Mouse (Mus musculus): ENCODE data around the gene Tmem106b. TPM values are rescaled to one million over a fixed set of nuclear protein-coding genes. Genes with fewer than 3 reads are reported as not detected.

Tmem106b gene
- polyA plus RNA-seq, 1 experiment from 2014 or later = 43.3 TPM

DNA sequence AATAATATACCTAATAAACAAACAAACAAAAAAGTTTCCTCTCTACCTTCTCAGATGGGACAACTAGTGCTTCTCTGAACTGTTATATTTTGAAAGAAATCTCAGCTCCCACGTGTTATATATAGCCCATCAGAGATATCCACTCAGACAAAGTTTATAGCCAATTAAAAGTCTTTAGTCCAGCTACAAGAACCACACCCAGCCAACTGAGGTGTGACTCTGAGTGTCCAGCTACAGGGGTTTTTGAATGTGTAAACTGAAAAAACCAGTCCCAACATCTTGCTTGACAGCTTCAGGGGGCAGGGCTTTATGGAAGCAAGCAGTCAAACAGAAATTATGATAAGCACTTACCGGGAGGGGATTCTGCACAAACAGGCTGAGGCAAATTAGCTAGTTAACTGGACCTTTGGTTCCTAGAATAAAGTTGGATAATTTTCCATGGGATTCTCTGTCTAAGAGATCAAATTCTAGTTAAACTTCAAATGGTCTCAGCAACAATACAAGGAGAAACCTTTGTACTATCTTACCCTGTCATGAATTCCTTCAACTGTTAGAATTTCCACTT is 6.8 kb upstream of the Tmem106b start:
- Histone ChIP-seq H3K27me3 (ENCODE audit: control insufficient read depth, insufficient read depth, low read length) (no peaks in the 10 kb centered on the region), H3K36me3 (ENCODE audit: control insufficient read depth, insufficient read depth, low read length) (no peaks in the 10 kb centered on the region), H3K9me3 (ENCODE audit: control insufficient read depth, low read length) (no peaks in the 10 kb centered on the region), H3K27ac (replicated peaks; ENCODE audit: low read depth, low read length) (no peak overlapping the region), H3K9ac (replicated peaks; ENCODE audit: low read length) (no peak overlapping the region), H3K4me2 (ENCODE audit: low read length) (no peak overlapping the region), H3K4me1 (ENCODE audit: control insufficient read depth, insufficient read depth, low read length) (no peaks in the 10 kb centered on the region), H3K4me3 (replicated peaks; ENCODE audit: low read depth, low read length) (no peak overlapping the region)
- 76% methylated on average over 2 of the region's 2 CpGs for WGBS
- ATAC-seq (ENCODE audit: low FRiP score, low TSS enrichment) (no peak), DNase-seq (no peak)

DNA sequence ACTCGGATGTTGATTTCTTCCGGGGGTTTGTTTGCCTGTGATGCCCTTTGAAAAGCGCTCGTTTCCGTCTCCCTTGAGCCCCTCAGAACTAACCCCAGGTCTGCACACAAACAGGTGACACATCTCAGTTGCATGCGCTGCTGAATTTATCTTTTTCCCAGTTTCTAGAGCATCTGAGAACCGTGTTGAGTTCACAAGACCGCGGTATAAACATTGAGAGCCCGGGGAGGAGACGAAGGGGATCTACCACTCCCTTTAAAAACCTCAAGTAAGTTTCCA is 527 bp downstream of the Tmem106b start:
- no peak for DNase-seq
- ATAC-seq (ENCODE audit: low FRiP score, low TSS enrichment) = no peak; the same call in 1 of the 2 replicates
- 1% methylated on average over 11 of the region's 11 CpGs for WGBS

DNA sequence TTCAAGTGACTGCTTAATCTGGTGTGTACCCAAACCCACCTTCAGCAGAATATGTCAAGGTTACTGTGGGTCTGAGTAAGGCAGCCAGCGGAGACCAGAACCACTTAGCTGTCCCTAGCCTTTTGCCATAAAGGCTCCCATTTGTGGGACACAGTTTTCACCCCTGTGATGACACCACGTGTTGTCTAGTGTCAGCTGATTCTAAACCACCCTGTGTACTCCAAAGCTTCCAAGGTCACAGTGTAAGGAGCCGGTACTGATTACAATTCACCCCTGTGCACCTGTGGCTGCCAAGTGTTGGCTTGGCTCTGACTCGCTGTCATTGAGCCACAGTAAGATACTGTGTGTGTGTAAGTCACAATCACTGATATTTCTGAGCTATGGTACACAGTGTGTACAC is 926 bp downstream of the Tmem106b start:
- WGBS = 48% methylated on average over 4 of the region's 4 CpGs
- H3K4me1 ChIP-seq (ENCODE audit: control insufficient read depth, insufficient read depth, low read length) = peaks cover 4% of the 10 kb centered on the region; the same call in 1 of the 2 replicates
- peak overlapping the region; percentile 75 for H3K4me2 ChIP-seq (ENCODE audit: low read length)
- peak overlapping the region; percentile 98 for H3K4me3 ChIP-seq (replicated peaks; ENCODE audit: low read depth, low read length)
- ATAC-seq (ENCODE audit: low FRiP score, low TSS enrichment) (0 out of 2 replicates have a peak, but pooled peaks have one; percentile 1), DNase-seq (peak; percentile 24)
- H3K36me3 ChIP-seq (ENCODE audit: control insufficient read depth, insufficient read depth, low read length) = peaks cover 32% of the 10 kb centered on the region
- H3K27me3 ChIP-seq (ENCODE audit: control insufficient read depth, insufficient read depth, low read length) = no peaks in the 10 kb centered on the region
- H3K9me3 ChIP-seq (ENCODE audit: control insufficient read depth, low read length) = no peaks in the 10 kb centered on the region
- H3K9ac ChIP-seq (replicated peaks; ENCODE audit: low read length) = peak overlapping the region; percentile 90
- no peak overlapping the region; the same call in 1 of the 2 replicates for H3K27ac ChIP-seq (replicated peaks; ENCODE audit: low read depth, low read length)

More for the DNA sequence above, 527 bp downstream of the Tmem106b start:
- no peaks in the 10 kb centered on the region for H3K27me3 ChIP-seq (ENCODE audit: control insufficient read depth, insufficient read depth, low read length)
- peak overlapping the region; percentile 83 for H3K27ac ChIP-seq (replicated peaks; ENCODE audit: low read depth, low read length)
- H3K4me2 ChIP-seq (ENCODE audit: low read length) = peak overlapping the region; percentile 75
- H3K9ac ChIP-seq (replicated peaks; ENCODE audit: low read length) = peak overlapping the region; percentile 90
- H3K4me1 ChIP-seq (ENCODE audit: control insufficient read depth, insufficient read depth, low read length) = peaks cover 4% of the 10 kb centered on the region; the same call in 1 of the 2 replicates
- peak overlapping the region; percentile 98 for H3K4me3 ChIP-seq (replicated peaks; ENCODE audit: low read depth, low read length)
- H3K9me3 ChIP-seq (ENCODE audit: control insufficient read depth, low read length) = no peaks in the 10 kb centered on the region
- peaks cover 28% of the 10 kb centered on the region for H3K36me3 ChIP-seq (ENCODE audit: control insufficient read depth, insufficient read depth, low read length)

DNA sequence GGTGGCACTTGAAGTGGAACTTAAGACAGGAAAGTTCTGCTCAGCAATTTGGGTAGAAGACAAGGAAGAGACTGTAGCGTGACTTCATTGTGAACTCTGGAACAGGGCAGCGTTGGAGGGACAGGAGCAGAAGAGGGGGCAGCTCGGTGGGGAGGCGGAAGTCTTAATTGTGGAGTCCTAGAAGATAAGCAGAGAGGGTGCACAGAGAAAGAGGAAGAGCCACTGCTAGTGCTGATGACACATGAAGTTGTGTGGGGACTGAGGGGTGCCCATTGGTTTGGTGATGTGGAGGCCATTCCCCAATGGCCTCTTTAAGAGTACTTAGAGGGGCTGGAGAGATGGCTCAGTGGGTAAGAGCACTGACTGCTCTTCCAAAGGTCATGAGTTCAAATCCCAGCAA is 3.5 kb downstream of the Tmem106b start:
- Histone ChIP-seq H3K4me3 (replicated peaks; ENCODE audit: low read depth, low read length) (no peak overlapping the region), H3K4me2 (ENCODE audit: low read length) (no peak overlapping the region), H3K27ac (replicated peaks; ENCODE audit: low read depth, low read length) (no peak overlapping the region), H3K9ac (replicated peaks; ENCODE audit: low read length) (no peak overlapping the region), H3K9me3 (ENCODE audit: control insufficient read depth, low read length) (no peaks in the 10 kb centered on the region), H3K27me3 (ENCODE audit: control insufficient read depth, insufficient read depth, low read length) (no peaks in the 10 kb centered on the region), H3K4me1 (ENCODE audit: control insufficient read depth, insufficient read depth, low read length) (peaks cover 4% of the 10 kb centered on the region; the same call in 1 of the 2 replicates), H3K36me3 (ENCODE audit: control insufficient read depth, insufficient read depth, low read length) (peaks cover 49% of the 10 kb centered on the region)
- DNase-seq = no peak
- ATAC-seq (ENCODE audit: low FRiP score, low TSS enrichment) = no peak
- WGBS = 98% methylated on average over 4 of the region's 4 CpGs

DNA sequence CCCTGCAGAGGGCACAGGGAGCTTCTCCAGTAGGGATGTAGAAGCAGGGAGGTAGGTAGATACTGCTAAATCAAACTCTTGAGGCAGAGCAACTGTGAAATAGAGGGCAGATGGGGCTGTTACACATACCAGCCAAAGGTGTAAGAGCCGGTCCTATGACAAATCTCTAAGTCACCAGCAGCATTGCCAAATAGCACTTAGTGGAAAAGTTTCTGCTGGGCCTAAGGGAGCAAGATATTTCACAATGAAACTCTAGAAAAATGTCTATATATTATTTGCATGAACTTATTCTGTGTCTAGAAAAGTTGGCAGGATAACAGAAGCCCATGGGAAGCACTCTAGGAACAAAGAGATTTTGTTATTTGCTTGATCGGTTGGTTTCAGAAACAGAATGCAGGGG is 4.3 kb downstream of the Tmem106b start:
- Histone ChIP-seq H3K4me3 (replicated peaks; ENCODE audit: low read depth, low read length) (no peak overlapping the region), H3K27ac (replicated peaks; ENCODE audit: low read depth, low read length) (no peak overlapping the region), H3K9ac (replicated peaks; ENCODE audit: low read length) (no peak overlapping the region), H3K36me3 (ENCODE audit: control insufficient read depth, insufficient read depth, low read length) (peaks cover 57% of the 10 kb centered on the region), H3K9me3 (ENCODE audit: control insufficient read depth, low read length) (no peaks in the 10 kb centered on the region), H3K27me3 (ENCODE audit: control insufficient read depth, insufficient read depth, low read length) (no peaks in the 10 kb centered on the region), H3K4me2 (ENCODE audit: low read length) (no peak overlapping the region), H3K4me1 (ENCODE audit: control insufficient read depth, insufficient read depth, low read length) (peaks cover 4% of the 10 kb centered on the region; the same call in 1 of the 2 replicates)
- 86% methylated on average over 2 of the region's 2 CpGs for WGBS
- ATAC-seq (ENCODE audit: low FRiP score, low TSS enrichment) (no peak), DNase-seq (no peak)

DNA sequence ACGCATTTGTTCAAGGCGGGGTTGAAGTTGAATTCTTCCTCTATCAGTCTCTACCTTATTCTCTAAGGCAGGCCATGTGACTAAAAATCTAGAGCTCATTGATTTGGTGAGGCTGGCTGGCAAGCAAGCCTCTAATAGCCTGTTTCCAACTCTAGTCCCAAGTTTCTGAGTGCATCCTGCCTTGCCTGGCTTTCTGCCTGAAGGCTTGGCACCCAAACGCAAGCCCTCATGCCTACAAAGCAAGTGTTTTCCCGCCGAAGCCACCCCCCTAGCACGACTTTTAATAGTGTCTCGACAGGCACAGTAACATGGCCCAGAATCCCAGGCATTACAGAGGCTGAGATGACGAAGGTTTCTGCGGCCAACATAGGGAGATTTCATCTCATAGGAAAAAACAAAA is 13.3 kb downstream of the Tmem106b start:
- Histone ChIP-seq H3K9me3 (ENCODE audit: control insufficient read depth, low read length) (no peaks in the 10 kb centered on the region), H3K9ac (replicated peaks; ENCODE audit: low read length) (no peak overlapping the region), H3K4me1 (ENCODE audit: control insufficient read depth, insufficient read depth, low read length) (no peaks in the 10 kb centered on the region), H3K4me2 (ENCODE audit: low read length) (no peak overlapping the region), H3K36me3 (ENCODE audit: control insufficient read depth, insufficient read depth, low read length) (peaks cover 69% of the 10 kb centered on the region), H3K27me3 (ENCODE audit: control insufficient read depth, insufficient read depth, low read length) (no peaks in the 10 kb centered on the region), H3K27ac (replicated peaks; ENCODE audit: low read depth, low read length) (no peak overlapping the region), H3K4me3 (replicated peaks; ENCODE audit: low read depth, low read length) (no peak overlapping the region)
- DNase-seq (peak; percentile 8), ATAC-seq (ENCODE audit: low FRiP score, low TSS enrichment) (no peak)
- whole genome bisulfite sequencing = 92% methylated on average over 9 of the region's 9 CpGs

DNA sequence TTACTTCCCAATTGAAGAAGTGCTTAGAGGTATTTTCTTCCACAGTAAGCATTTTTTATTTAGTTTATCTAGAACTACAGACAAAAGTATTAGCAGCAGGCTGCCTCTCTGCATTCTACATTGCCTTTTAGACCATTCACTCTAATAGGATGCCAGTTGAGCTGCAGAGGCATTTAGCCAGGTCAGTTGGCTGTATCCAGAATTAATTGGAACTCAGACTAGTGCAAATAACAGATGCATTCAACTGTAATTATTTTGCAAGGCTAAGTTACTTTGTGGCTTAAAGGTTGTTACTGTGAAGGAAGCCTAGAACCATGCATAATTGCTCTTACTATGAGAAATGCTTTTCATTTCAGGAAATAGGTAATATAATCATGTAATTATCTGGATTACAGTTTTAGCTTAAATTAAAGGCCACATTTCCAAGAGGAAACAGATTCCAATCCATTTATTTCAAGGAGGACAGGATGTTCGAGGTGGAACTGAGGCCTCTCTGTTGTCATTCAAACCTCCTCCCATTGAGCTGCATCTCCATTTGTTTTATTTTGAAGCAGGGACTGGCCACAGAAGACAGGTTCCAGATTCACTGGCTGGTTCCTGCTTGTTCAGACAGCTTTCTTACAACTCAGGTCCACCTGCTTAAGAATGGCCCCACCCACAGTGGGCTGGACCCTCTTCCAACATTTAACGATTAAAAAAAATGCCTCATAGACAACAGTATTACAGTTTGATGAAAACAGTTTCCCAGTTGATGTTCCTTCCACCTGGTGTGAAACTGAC is 27.3 kb downstream of the Tmem106b start:
- no peak overlapping the region for H3K4me3 ChIP-seq (replicated peaks; ENCODE audit: low read depth, low read length)
- H3K27me3 ChIP-seq (ENCODE audit: control insufficient read depth, insufficient read depth, low read length) = no peaks in the 10 kb centered on the region
- no peaks in the 10 kb centered on the region for H3K9me3 ChIP-seq (ENCODE audit: control insufficient read depth, low read length)
- DNase-seq (no peak), ATAC-seq (ENCODE audit: low FRiP score, low TSS enrichment) (no peak)
- H3K27ac ChIP-seq (replicated peaks; ENCODE audit: low read depth, low read length) = no peak overlapping the region
- WGBS = 89% methylated on average over 2 of the region's 2 CpGs
- H3K4me2 ChIP-seq (ENCODE audit: low read length) = no peak overlapping the region
- H3K9ac ChIP-seq (replicated peaks; ENCODE audit: low read length) = no peak overlapping the region
- no peaks in the 10 kb centered on the region for H3K36me3 ChIP-seq (ENCODE audit: control insufficient read depth, insufficient read depth, low read length)
- no peaks in the 10 kb centered on the region for H3K4me1 ChIP-seq (ENCODE audit: control insufficient read depth, insufficient read depth, low read length)

DNA sequence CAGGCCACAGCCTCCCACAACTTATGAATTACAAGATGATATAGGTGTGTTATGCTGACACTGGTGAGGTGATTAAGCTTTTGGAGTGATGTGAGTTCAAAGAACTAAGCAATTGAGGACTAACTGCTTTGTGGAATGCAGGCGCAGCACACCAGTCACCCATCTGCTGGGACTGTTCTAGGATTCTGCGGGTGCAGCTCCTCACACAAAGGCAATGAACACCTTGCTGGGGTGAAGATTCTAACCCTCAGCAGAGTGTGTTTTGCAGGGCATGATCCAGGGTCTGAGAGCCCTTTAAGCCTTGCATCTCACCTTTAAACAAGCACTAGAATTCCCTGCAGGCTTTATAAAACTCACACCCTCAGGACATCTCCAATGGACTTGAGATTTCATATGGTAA is 30.6 kb downstream of the Tmem106b start:
- no peak overlapping the region for H3K9ac ChIP-seq (replicated peaks; ENCODE audit: low read length)
- DNase-seq (no peak), ATAC-seq (ENCODE audit: low FRiP score, low TSS enrichment) (no peak)
- no peak overlapping the region for H3K27ac ChIP-seq (replicated peaks; ENCODE audit: low read depth, low read length)
- H3K4me3 ChIP-seq (replicated peaks; ENCODE audit: low read depth, low read length) = no peak overlapping the region
- H3K9me3 ChIP-seq (ENCODE audit: control insufficient read depth, low read length) = no peaks in the 10 kb centered on the region
- no peak overlapping the region for H3K4me2 ChIP-seq (ENCODE audit: low read length)
- no peaks in the 10 kb centered on the region for H3K36me3 ChIP-seq (ENCODE audit: control insufficient read depth, insufficient read depth, low read length)
- H3K27me3 ChIP-seq (ENCODE audit: control insufficient read depth, insufficient read depth, low read length) = no peaks in the 10 kb centered on the region
- no peaks in the 10 kb centered on the region for H3K4me1 ChIP-seq (ENCODE audit: control insufficient read depth, insufficient read depth, low read length)
- WGBS = 89% methylated on average over 2 of the region's 2 CpGs

DNA sequence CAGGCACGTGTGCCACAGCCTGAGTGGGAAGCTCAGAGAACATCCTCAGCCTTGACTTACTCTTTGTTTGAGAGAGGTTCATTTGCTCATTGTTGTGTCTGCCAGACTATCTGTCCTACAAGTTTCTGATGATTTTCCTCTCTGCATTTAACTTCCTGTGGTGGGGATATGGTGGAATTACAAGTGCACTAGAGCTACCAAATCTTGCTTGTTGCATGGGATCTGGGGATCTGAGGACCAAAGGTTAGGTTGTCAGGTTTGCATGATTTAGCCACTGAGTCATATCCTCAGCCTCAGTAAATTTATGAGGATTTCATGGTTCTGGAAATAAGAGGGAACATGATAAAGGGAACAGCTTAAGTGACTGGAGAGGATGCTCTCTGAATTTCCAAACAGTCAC is 39.1 kb downstream of the Tmem106b start:
- Histone ChIP-seq H3K27ac (replicated peaks; ENCODE audit: low read depth, low read length) (no peak overlapping the region), H3K36me3 (ENCODE audit: control insufficient read depth, insufficient read depth, low read length) (no peaks in the 10 kb centered on the region), H3K4me2 (ENCODE audit: low read length) (no peak overlapping the region), H3K4me1 (ENCODE audit: control insufficient read depth, insufficient read depth, low read length) (no peaks in the 10 kb centered on the region), H3K4me3 (replicated peaks; ENCODE audit: low read depth, low read length) (no peak overlapping the region), H3K9me3 (ENCODE audit: control insufficient read depth, low read length) (no peaks in the 10 kb centered on the region), H3K9ac (replicated peaks; ENCODE audit: low read length) (no peak overlapping the region), H3K27me3 (ENCODE audit: control insufficient read depth, insufficient read depth, low read length) (no peaks in the 10 kb centered on the region)
- WGBS = 80% methylated on average over 1 of the region's 1 CpGs
- DNase-seq (no peak), ATAC-seq (ENCODE audit: low FRiP score, low TSS enrichment) (no peak)

All from midbrain, embryonic 14.5 days (tissue).